Mouse (Mus musculus): Measurements from ENCODE around the gene Vipas39. TPM values are rescaled to one million over a fixed set of nuclear protein-coding genes. Genes with fewer than 3 reads are reported as not detected.
A peak's percentile ranks its signal among the peaks of the same experiment; 100 is the strongest.
"Not testable (repeated sequence)": the region's sequence is repeated elsewhere in the genome, so short reads cannot be mapped to it uniquely, and the experiment has no call there.

Gene Vipas39
- total RNA-seq, 4 experiments from 2014 or later, result 6.4 to 8.4 (median 7.5) TPM

- DNase-seq (ENCODE audit: low spot score in 2 of 2), result no peak
Measured at GRCm38 (mm10) chr12:87267682-87268081, 1.6 kb upstream of the Vipas39 start.

DNA sequence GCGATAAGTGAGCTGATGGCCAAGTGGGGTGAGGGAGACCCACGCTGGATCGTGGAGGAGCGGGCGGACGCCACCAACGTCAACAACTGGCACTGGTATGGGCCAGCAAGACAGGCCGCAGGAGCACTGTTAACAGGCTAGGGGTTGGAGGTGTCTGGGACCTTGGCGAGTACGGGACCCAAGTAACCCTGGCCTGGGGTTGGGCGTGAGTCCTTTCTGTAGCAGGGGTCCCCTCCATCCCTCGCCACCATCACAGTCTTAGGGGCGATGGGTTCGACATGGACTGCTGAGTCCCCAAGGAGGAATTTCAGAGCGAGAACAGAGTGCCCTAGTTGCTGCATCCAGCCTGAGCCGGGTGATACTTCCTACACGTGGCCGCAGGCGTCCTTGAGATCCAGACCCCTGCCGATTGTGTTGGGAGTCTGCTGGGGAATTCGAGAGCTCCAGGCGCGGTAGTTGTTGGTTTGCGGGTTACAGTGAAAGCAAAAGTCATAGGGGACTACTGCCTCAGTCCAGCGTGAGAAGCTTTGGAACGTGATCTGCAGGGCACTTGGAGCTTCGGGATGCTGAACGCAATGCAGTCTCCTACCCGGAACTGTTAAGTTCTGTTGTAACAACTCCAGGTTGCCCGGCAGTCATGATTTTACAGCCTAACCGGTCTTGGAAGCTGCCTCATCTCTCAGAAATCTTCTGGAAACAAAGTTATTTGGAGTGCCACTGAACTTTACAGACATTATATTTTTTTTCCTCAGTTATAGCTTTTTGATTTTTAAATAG is 959 bp upstream of the Vipas39 start:
- no peak for DNase-seq (ENCODE audit: low spot score in 2 of 2)

DNA sequence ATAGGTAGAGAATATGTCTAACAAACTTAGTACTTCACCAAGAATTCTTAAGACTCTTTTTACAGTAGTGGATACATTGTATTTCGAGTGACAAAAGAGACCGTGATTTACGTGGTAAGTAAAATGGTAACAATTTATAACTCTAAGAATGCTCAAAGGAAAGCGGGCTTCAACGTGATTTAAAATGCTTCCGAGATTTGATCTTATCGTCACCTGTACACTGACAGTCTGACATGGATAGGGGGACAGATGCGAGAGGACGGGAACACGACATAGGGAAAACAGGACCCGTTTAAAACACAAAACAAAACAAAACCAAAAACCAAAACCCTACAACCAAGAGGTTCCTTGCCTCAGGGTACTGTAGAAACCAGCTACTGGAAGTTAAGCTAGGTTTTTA is 612 bp downstream of the Vipas39 start:
- DNase-seq (ENCODE audit: low spot score in 2 of 2), result no peak

- no peak for DNase-seq (ENCODE audit: low spot score in 2 of 2)
Measured at GRCm38 (mm10) chr12:87260562-87260961, 5.5 kb downstream of the Vipas39 start.

- DNase-seq (ENCODE audit: low spot score in 2 of 2), result no peak
Measured at GRCm38 (mm10) chr12:87256629-87257028, 9.4 kb downstream of the Vipas39 start.

GRCm38 (mm10) chr12:87253878-87254277 is 12.2 kb downstream of the Vipas39 start:
- DNase-seq (ENCODE audit: low spot score in 2 of 2), result no peak

- DNase-seq (ENCODE audit: low spot score in 2 of 2), result no peak
Measured at GRCm38 (mm10) chr12:87250161-87250560, 15.9 kb downstream of the Vipas39 start.

GRCm38 (mm10) chr12:87238632-87239031 is 27.4 kb downstream of the Vipas39 start, which contains the start of gene Noxred1:
TSS of gene Noxred1 (minus strand) at chr12:87238732.
- no peak for DNase-seq (ENCODE audit: low spot score in 2 of 2)

GRCm38 (mm10) chr12:87236882-87237483 is 29.1 kb downstream of the Vipas39 start:
- DNase-seq (ENCODE audit: low spot score in 2 of 2), result no peak

- DNase-seq (ENCODE audit: low spot score in 2 of 2), result no peak
Measured at GRCm38 (mm10) chr12:87230379-87230895, 35.6 kb downstream of the Vipas39 start.

- DNase-seq (ENCODE audit: low spot score in 2 of 2), result no peak
Measured at GRCm38 (mm10) chr12:87229633-87230032, 36.4 kb downstream of the Vipas39 start.

DNA sequence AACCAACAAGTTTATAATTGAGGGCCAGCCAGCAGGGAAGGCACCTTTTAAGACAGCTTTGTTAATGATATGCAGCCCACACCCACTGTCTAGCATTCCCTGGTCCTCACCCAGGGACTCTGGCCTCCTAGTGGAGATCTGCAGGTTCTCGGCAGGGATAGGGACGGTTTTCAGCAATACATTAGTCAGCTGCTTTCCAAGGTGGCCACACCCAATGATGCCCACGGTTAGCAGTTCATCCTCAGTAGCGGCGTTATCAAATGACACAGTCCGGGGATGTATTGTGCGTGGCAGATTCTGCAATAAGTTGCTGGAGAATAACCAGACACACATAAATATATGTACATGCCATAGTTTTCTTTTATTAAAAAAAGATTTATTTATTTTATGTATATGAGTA is 39.3 kb downstream of the Vipas39 start:
- DNase-seq (ENCODE audit: low spot score in 2 of 2), result no peak

- no peak for DNase-seq (ENCODE audit: low spot score in 2 of 2)
Measured at GRCm38 (mm10) chr12:87224950-87225349, 41.1 kb downstream of the Vipas39 start.

DNA sequence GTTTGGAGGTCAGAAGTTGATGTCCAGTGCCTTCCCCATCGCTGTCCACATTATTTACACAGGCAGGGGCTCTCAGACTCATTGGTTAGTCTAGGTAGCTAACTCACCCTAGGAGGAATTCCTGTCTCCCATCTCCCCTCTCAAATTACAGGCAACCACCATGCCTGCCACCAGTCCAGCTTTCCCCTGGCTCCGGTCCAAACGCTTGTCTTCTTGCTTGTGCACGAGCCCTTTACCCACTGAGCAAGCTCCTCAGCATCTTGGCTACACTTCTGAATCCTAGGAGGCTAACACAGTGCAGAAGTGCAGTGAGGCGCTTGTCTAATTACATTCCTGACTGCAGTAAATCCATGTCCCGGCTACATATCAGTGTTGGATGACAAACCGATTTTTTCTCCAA is 46.7 kb downstream of the Vipas39 start:
- no peak for DNase-seq (ENCODE audit: low spot score in 2 of 2)

DNA sequence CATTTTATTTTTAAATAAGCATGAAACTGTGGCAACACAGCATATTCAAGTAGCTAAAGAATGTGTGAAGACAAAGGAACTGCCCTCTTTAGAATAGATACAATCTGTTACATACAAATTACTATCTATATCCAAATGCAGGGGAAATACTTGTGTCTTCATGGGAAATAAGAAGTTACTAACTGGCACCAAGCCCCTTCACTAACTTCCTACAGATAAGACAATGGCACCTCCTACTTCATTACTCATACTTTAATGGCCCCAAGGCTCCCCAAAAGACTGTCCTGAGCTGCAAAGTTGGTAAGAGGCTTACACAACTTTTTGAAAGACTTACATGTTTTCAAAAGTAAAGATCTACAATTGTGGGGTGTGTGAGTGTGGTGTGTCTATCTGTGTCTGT is 48.5 kb downstream of the Vipas39 start:
- no peak for DNase-seq (ENCODE audit: low spot score in 2 of 2)

DNA sequence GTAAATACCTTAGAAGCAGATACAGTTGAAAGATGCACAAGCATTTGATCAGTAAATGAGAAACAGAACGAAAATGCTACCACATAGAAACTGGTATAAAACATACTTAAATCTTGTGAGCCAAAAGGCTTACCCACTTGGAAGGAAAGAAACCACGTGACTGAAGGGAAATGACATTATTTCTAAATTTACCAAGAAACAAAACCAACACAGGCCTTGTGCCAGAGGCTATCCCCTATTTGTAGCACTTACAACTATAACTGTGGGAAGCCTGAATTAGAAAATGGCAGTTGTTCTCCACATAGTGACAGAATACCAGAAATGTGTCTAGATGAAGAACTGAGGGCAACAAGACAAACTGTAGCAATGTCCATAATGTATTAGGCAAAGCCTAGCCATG is 50.0 kb downstream of the Vipas39 start:
- no peak for DNase-seq (ENCODE audit: low spot score in 2 of 2)

GRCm38 (mm10) chr12:87212844-87213606 is 53.0 kb downstream of the Vipas39 start:
- DNase-seq (ENCODE audit: low spot score in 2 of 2), result no peak

GRCm38 (mm10) chr12:87205789-87206188 is 60.3 kb downstream of the Vipas39 start:
- DNase-seq (ENCODE audit: low spot score in 2 of 2), result not testable (repeated sequence)

DNA sequence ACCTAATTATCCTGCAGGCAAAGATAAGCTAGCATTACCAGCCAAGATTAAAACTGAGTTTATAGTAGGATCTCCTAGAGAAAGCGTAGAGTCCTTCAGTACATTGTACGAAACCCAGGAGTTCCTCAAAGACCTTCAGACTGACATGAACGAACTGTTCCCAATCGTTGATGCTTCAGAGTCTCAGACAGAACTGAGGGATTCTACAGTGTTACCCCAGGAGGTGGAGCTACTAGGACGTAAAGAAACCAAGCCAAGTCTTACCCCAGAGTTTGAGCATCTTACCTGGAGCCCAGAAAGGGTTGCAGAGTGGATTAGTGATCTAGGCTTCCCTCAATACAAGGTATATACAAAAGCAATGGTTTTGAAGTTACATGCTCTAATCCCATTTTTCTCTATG is 64.4 kb downstream of the Vipas39 start:
- no peak for DNase-seq (ENCODE audit: low spot score in 2 of 2)

DNA sequence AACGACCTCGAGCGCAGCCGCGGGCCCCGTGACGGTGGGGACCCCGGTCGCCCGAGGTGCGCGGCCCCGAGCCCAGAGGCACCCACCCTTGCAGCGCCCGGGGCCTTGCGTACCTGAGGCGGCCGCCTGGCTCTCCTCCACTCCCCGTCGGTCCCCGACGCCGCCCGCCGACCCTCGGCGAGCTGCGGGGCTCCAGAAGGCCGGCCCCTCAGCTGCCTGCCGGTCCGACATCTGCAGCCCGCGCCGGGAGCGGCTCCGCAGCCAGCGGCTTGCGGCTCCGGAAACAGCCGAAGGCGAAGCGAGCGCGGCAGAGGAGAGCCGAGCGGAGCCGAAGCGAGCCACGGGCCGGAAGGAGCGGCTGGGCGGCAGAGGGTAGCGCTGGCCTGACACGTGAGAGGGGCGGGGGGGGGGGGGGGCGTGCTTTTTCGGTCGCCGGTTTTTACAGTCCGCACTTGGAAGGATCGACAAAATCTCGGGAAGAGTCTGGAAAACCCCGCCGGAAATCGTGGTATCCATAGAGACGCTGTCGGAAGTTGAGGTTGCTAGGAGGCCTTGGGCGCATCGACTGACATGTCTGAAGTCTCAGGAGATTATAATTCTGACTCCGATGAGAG is 66.0 kb downstream of the Vipas39 start, which contains the start of gene Tmed8:
Gene Tmed8, minus strand, starts transcription at position 482 of the 614 bp plus-strand sequence.
- peak; percentile 29 to 51 for DNase-seq (ENCODE audit: low spot score in 2 of 2)

- DNase-seq (ENCODE audit: low spot score in 2 of 2), result peak in 1 of 2 experiments; percentile 10
Measured at GRCm38 (mm10) chr12:87199206-87199972, 66.7 kb downstream of the Vipas39 start, which contains the start of gene Samd15. TSS of gene Samd15 (plus strand) at chr12:87199723.
